Mouse (Mus musculus) retina, embryonic 14.5 days (tissue): Measurements from ENCODE around the gene Acoxl.

Source experiments
- DNase-seq: peaks from one replicate; pipeline ENCODE4 v3.0.0-alpha.2; 2015; ENCODE audit warnings: low spot score

Gene Acoxl

DNA sequence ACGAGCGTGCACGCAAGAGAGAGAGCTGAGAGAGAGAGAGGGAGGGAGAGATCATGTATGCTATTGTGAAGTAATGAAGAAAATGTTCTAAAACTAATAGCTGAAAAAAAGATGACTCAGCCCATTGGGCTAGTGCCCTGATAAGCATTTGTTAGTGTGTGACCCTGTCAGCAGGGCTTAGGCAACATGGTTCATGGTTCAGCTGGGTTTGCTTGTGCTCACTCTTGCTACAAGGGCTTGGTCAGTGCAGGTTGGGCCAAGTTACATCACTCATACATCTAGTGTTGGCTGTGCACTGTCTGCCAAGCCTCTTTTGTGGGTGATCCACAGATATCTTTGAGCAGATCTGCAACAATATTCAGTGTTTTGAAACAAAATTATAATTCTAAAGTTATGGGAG lies 194.8 kb downstream of the Acoxl start:
- no peak for DNase-seq

DNA sequence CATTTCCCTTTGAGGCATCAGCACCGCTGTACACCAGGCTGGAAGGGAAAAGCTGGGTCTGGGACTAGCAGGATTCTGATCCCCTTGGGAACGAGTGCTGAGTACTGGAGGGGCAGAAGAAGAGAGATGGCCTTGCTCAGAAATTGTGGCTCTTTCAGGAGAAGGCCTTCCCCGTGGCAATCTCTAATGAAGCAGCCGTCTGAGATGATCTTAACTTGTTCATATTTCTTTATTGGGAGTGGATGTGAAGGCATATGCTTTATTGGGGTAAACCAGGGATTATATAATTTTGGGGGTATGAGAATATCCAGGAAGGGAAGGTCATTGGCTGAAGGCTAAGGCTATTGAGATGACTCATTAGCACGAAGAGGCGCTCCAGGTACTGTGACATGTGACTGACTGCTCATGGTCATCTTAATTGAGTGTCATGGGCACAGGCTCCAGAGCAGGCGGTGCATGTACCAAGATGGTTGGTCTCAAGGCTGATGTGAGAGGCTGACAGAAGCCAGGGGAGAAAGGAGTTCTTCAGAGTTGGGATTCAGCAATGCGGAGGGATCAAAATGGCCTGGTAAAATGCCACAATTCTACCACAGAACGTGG lies 195.5 kb downstream of the Acoxl start:
- DNase-seq, result no peak

DNA sequence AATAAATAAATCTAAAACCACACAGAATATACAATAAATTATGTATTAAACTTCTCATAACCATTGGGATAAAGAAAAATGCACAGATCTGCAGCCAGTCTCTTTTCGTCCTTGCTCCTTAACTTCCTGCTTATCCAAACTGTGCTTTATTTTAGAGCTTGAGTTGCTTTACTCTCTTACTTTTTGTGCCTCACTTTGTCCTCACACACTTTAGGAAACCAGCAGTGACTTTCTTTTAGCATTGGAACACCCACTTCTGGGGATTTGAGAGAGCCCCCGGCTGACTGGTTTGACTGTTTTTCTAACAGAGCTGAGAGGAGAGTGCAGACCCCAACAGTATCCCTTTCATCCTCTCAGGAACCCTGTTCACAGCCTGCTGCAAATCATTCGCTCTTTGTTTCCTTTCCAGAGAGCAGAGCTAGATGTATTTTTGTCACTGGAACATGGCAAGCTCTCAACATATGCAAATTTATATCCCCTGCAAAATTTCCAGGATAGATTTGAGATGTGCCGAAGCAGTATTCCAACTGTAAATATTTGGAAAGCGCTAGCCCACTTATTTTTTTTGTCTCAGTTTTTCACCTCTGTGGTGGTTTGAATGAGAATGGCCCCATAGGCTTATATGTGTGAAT lies 199.7 kb downstream of the Acoxl start:
- no peak for DNase-seq

DNA sequence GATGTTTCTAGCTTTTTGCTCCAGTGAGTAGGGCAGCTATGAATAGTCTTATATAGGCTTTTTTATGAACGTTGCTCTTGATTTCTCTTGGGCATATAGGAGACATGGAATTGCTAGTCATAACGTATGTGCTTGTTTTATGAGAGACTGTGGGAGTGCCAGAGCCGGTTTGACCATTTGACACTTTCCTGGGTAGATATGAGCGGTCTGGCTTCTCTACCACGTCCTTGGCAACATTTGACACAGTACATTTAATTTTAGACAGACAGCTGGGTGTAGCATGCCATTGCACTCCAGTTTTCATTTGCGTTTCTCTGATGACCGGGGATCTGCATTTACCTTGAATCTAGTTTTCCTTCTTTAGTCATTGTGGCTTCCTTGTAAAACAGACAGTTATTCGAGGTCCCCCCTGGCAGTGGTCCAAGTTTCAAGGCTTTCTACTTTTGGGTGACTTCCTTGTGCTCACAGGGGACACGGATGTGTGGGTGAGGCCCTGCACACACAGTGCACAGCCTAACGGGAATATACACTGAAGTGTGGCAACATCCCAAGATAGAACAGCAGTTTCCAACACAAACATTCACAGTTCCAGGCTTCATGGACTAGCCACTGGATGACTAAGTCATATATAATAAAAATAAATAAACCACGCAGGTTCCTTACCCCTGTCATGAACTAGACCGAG lies 202.5 kb downstream of the Acoxl start:
- DNase-seq, result no peak

DNA sequence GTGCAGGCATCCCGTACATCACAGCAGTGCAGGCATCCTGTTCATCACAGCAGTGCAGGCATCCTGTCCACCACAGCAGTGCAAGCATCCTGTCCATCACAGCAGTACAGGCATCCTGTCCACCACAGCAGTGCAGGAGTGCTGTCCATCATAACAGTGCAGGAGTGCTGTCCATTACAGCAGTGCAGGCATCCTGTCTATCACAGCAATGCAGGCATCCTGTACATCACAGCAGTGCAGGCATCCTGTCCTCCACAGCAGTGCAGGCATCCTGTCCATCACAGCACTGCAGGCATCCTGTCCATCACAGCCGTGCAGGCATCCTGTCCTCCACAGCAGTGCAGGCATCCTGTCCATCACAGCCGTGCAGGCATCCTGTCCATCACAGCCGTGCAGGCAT lies 207.8 kb downstream of the Acoxl start:
- DNase-seq, result no peak

DNA sequence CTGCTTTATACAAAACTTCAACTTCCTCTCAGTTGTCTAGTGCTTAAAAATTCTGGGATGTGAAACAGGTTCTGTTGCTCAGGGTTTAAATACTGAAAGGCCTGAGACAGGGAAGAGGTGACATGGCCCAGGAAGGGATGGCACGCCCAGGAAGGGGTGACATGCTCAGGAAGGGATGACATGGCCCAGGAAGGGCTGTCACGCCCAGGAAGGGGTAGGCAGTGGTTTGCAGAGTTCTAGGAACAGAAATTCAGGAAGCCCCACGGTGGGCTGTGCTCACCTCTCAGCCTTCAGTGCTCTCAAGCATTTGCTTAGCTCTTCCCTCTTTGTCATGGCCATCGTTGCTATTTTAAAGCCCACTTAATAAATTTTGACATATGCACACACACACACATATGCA lies 216.2 kb downstream of the Acoxl start:
- no peak for DNase-seq

DNA sequence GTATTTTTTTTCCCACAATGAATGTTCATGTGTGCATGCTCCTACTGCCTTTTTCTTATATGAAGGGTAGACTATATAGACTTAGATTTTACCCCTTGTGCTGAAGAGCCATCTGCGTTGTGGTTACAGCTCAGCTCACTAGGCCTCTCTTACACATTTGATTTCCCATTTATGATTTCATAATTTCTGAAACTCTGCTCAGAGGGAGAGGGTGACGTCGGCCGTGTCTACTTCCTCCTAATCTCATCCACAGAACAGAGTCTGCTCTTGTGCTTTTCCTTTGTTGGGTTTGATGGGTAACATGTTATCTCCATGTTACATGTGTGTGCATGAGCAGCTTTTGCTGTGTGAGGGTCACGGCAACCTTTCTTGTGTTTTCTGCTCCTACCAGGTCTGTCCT lies 219.2 kb downstream of the Acoxl start:
- DNase-seq, result no peak

DNA sequence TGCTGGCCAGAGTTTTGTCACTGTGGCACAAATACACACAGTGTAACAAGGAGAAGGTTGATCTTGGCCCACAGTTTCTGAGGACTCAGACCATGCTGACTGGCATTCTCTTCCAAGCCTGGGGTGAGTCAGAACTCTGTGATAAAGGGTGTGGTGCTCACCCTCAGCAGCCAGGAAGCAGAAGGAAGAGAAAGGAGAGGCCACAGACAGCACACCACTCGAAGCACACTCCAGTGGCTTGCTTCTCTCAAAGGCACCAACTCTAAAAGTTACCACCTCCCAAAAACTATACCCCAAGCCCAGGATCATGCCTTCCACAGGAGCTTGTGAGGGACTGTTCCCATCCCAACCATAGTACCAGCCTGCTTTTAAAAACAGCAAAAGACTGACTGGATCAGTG lies 220.0 kb downstream of the Acoxl start:
- no peak for DNase-seq

DNA sequence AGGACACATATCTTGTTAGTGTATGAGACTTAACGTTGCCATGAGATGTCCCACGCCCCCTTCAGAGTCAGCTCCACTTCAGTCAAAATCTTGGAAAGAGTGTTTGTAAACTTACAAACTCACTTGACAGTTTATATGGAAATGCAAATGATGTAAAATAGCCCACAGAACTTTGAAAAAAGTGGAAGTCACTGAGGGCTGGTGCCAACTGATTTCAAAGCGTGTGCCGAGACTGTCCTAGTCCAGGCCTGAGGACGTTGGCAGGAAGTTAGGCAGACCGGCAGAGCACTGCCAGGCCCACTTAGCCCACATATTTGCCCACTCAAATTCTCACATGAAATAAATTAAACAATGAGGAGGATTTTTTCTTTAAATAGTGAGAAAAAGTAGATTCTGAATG lies 221.5 kb downstream of the Acoxl start:
- no peak for DNase-seq

DNA sequence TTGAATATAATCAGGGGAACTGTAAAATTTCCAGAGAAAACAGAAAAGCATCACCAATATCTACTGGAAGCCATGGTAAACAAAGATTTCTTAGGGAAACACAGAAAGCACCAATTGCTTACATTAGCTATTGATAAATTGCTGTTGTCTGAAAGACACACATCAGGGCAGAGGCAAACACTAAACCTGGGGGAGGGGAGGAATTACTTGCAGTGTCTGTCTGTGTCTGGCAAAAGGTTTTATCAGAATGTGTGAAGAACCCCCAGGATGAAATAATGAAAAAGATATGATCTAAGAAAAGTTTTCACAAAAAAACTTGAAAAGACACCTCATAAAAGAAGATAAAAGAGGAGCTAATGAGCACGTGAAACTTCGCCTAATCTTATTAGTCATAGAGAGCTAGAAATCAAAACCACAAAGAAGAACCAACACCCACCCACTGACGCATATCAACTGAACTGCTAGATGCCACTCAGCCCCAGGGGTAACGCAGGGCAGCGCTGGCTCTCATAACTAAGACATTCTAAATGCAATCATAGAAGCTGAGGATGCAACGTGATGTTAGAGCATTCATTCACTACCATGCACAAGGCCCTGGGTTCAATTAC lies 222.1 kb downstream of the Acoxl start:
- no peak for DNase-seq

DNA sequence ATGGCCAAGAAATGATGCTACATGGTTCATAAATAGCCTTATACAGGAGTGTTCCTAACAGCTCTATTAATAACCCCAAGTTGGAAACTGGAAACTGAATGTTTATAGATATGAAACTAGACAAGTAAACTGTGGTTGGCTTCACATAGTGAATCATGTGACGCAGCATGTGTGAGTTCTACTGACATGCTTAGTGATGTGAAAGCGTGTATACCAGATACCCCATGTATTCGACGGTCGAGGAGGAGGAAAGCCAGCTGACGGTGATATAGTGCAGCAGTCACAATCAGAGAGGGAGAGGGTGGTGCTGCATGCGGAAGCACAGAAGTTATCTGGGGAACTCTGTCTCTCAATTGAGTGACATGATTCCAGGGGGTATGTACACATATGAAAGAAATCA lies 222.8 kb downstream of the Acoxl start:
- no peak for DNase-seq

DNA sequence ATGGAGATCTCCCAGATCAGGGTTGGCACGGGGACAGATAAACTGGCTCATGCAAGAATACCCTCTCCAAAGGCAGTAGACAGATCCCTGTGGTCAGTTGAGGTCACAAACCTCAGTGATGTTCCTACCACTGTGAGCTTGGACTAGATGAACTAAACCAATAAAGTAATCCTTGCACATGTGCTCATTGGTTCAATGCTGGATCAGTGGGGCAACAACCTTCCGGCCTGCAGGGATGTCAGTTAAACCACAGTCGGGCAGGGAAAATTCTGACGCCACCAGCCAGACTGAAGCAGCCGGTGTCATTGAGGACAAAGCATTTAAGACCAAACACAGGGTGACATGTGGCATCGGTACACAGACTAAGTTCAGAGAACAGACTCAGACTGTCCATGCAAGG lies 224.1 kb downstream of the Acoxl start:
- no peak for DNase-seq

DNA sequence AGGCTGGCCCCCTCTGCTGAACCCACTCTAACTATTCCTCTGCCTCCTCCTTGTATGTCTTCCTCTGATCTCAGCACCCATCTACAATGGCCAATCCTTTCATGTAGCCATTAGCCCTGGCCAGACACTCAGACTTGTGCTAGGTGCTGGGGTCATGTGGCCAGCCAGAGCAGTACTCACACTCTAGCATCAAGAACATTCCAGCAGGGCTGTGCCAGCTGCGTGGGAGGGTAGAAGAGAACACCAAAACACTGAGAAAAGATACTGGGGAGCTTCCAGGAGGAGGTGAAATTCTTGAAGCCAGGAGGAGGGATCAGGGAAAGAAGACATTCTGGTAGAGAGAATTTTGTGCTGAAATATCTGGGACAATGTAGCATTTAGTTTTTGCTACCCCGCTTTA lies 226.3 kb downstream of the Acoxl start:
- DNase-seq, result no peak

DNA sequence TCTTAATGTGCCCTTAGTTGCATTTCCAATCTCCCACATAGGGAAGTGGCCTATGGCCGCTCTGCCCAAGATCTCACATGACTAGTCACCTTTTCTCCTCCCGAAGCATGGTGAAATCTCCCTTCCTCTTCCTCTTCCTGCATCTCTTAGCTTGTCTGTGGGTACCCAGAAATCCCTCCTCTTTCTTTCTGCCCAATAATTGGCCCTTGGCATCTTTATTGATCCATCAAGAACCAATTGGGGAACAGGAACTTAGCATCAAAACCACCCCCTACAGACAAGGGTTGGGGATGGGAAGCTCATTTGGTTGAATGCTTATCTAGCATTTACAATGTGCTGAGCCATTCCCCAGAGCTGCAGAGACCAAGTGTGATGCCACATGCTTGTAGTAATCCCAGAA lies 226.9 kb downstream of the Acoxl start:
- no peak for DNase-seq

DNA sequence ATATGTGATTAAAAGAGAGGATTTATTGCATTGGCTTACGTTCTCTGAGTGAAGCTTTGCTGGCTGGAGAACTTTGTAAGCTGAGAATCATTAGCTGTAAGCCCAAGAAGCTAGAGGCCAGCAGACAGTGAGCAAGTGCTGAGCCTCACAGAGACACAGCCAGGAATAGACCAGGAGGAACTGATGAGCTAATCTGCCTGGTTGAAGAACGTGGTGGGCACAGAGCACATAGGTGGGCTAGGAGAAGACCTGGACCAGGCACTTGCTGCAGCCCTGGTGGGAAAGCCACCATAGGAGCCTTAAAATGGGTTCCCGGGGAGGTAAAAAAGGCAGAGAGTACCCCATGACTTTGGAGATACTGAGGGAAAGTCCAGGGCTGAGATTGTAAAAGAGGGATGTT lies 228.5 kb downstream of the Acoxl start:
- no peak for DNase-seq

DNA sequence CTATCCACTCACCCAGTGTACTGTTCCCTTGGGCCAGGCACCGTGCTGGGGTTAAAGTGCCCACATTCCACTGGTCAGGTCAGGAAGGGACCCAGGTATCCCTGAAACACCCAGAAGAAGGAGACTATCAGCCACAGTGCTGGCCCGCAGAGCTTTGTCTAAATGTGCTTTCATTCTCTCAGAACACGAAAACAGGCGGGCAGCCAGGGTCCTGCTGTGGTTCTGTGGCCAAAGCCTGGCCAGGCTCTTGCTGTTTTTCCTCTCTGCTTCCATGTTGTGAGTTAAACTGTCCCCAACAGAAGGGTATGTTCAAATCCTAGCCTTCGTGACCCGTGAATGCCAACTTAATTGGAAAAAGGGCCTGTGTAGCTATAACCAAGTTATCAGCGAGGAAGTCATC lies 228.9 kb downstream of the Acoxl start:
- no peak for DNase-seq

DNA sequence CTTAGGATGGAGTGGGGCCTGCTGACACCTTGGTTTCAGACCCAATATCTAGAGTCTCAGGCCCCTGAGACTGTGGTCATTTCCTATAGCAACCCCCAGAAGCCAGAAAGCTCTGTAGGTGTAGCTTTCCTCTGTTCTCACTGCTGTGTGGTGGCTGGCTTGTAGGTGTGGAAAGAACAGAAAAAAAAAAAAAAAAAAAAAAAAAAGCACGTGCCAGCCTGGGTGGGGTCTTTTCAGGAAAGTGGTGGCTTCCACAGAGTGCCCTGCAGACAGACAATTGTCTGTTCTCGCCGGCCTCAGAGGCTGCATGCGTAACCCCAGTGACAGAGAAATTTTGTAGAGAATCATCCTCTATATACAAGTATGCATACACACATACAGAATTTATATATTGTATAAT lies 229.5 kb downstream of the Acoxl start:
- no peak for DNase-seq

DNA sequence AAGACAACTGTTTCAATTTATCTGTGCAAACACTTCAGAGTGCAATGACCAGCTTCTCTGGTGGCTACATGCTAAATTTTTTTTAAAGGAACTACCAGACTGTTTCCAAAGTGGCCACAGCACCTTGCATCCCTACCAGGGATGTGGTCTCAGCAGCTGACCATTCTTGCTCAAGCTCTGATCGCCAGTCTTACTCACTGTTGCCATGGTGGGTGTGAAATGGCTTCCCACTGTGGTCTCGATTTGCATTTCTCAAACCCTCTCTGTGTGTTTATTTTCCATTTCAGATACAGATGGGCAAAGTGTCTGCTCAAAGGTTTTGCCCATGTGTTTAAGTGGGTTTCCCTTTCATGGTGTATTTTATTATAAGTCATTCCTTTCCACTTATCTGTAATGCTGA lies 230.3 kb downstream of the Acoxl start:
- DNase-seq, result no peak

DNA sequence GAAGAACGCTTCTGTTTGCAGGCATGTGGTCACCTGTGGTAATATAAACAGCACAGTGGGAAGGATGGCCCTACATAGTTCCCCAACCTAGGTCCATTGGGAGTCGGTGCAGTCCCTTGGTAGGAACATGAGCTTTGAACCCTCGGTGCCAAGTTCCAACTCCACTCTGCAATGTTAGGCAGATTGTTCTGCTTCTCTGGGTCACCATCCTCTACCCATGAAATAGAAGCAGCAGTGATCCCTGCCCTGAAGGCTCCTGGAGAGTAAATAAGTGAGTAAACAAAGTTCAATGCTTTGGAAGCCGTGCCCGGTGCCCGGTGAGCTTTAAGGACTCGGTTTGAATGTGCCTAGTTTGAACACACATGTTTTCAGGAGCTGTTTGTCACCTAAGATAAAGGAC lies 233.1 kb downstream of the Acoxl start:
- no peak for DNase-seq

DNA sequence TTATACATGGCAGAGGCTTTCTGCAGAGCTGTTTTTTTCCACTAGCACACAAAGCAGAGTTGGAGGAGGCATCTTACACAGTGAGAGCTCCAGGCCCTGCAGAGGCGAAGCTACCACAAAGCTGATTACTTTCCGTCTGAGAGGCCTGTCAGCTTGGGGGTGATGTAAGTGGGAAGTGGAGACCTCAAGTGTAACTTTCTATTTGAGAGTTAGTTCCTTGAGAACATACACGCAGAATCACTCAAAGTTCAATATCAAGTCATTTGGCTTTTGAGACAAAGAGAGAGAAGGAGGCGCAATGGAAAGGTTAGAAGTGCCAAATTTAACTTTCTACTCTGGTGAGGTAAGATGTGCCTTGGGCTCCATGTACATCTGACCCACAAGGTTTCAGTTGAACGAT lies 234.3 kb downstream of the Acoxl start:
- DNase-seq, result no peak

DNA sequence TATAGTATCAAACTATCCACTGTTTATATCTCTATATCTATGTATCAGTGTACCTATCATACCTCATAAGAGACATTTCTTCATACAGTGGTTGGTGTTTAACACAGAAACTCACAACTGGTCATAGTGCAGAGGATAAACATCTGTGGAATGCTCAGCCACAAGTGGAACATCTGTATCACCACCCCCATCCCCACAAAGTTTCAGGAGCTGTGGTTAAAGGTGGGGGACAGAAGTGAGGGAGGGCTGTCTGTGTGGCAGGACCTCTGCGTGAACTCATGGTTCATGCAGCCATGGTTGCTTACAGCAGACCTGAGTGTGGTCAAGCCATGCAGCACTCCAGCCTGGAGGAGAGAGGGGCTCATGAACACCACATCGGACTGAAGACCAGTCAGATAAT lies 234.9 kb downstream of the Acoxl start:
- DNase-seq, result no peak

DNA sequence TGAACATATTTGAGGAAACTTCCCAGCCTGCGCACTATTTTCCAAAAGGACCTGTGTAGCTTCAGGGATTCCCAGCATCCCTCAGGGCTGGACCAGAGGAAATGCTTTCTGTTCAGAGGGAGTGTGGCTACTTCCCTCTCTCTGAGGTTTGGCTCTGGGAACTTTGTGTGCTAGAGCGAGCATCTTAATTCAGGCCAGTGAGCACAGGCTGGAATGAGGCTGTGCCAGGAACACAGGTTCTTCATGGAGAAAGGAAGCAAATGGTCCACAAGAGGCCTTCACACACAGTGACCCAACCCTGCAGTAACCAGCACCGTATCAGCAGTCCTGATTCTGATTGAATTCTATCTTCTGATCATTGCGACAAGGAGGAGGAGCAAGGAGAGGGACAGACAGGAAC lies 238.3 kb downstream of the Acoxl start:
- DNase-seq, result peak; percentile 15

DNA sequence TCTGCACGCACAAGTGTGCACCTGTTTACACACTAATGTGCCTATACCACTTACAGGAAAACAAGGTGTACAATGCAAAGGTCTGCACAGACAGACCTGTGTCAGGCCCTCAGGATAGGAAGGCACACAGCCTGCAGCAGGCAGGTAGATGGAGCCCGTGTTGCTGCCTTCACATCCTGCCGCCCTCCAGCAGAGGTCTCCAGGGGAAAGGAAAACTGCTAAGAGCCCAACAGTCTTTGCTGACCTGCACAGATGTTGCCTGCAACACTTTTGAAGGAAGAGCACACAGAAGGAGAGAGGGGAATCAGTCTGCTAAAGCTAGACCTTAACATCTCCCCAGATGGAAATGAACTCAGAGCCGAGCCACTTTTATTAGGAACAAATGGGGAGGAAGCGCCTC lies 240.2 kb downstream of the Acoxl start:
- peak; percentile 63 for DNase-seq

DNA sequence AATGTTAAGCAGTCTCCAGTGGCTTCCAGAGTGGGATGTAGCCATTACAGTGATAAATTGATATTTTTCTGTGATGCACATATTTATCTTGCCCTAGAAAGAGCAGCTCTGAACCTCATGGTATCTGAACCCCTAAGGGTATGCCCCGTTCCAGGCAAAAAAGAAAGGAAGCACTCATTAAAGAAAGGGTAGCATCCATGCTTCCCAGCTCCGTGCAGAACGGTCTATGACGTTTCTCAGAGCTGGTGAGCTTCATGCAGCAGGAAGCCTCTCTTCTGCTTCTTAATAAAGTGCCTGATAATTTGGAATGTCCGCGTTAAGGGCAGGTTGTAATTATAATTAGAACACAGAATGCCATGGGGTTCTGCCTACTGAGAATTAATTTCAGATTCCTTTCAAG lies 240.6 kb downstream of the Acoxl start:
- no peak for DNase-seq
